Mouse (Mus musculus): Measurements from ENCODE around the gene Kcnip1. TPM values are rescaled to one million over a fixed set of nuclear protein-coding genes. Genes with fewer than 3 reads are reported as not detected.

Gene Kcnip1
- total and polyA plus RNA-seq, 3 experiments: 0.04 to 0.17 TPM; not detected in 1

GRCm38 (mm10) chr11:33745821-33746329 lies 247.1 kb downstream of the Kcnip1 start:
- Histone ChIP-seq H3K9ac (ENCODE audit: insufficient read depth, low read depth) (no peak overlapping the region), H3K4me2 (ENCODE audit: insufficient read depth, low read depth, poor library complexity, severe bottlenecking) (no peak overlapping the region), H3K4me1 (ENCODE audit: control insufficient read depth in 1 of 2, insufficient read depth in 2 of 2) (no peaks in the 10 kb centered on the region; a peak in 1 of 4 replicates), H3K79me2 (replicated peaks; ENCODE audit: control insufficient read depth, extremely low read depth, insufficient read depth, poor library complexity, severe bottlenecking) (no peaks in the 10 kb centered on the region), H3K9me3 (replicated peaks; ENCODE audit: low read length) (peaks cover 5% of the 10 kb centered on the region), H3K27me3 (replicated peaks) (peaks cover 68% of the 10 kb centered on the region), H3K27ac (ENCODE audit: insufficient read depth, low read depth) (no peak overlapping the region), H3K36me3 (replicated peaks in 1 of 2; ENCODE audit: control insufficient read depth in 1 of 2, insufficient read depth in 1 of 2, low read length in 1 of 2) (no peaks in the 10 kb centered on the region), H3K4me3 (replicated peaks in 1 of 3; ENCODE audit: low read depth in 2 of 3, low read length in 2 of 3, poor library complexity in 1 of 3) (no peak overlapping the region)
- DNase-seq (ENCODE audit: extremely low read depth): no peak
- TF ChIP-seq RCOR1 (conservative IDR thresholded peaks at IDR 0.05; ENCODE audit: low read depth, low read length) (no peak), ZKSCAN1 (IDR thresholded peaks at IDR 0.05; ENCODE audit: borderline replicate concordance, low read depth, low read length) (no peak), MAX (IDR thresholded peaks at IDR 0.05; ENCODE audit: low read length) (no peak), IRF4 (IDR thresholded peaks at IDR 0.05; ENCODE audit: low read depth, low read length) (no peak), UBTF (IDR thresholded peaks at IDR 0.05; ENCODE audit: low read depth, low read length) (no peak), NELFE (IDR thresholded peaks at IDR 0.05; ENCODE audit: low read depth, low read length) (no peak), USF1 (IDR thresholded peaks at IDR 0.05; ENCODE audit: low read depth, low read length) (no peak), PAX5 (IDR thresholded peaks at IDR 0.05; ENCODE audit: low read length) (no peak), EP300 (IDR thresholded peaks at IDR 0.05; ENCODE audit: low read length) (no peak), SIN3A (IDR thresholded peaks at IDR 0.05; ENCODE audit: low read length) (no peak), USF2 (conservative IDR thresholded peaks at IDR 0.05; ENCODE audit: low read depth, low read length) (no peak), JUN (IDR thresholded peaks at IDR 0.05; ENCODE audit: insufficient read depth, low read depth, low read length) (no peak), POLR2AphosphoS2 (IDR thresholded peaks at IDR 0.05; ENCODE audit: low read depth, low read length) (no peak), KAT2A (IDR thresholded peaks at IDR 0.05; ENCODE audit: insufficient replicate concordance, low read length) (no peak), CHD2 (IDR thresholded peaks at IDR 0.05; ENCODE audit: low read length) (no peak), MXI1 (IDR thresholded peaks at IDR 0.05; ENCODE audit: low read depth, low read length) (no peak), GABPA (IDR thresholded peaks at IDR 0.05; ENCODE audit: insufficient replicate concordance, low read depth, low read length) (no peak), TCF12 (IDR thresholded peaks at IDR 0.05; ENCODE audit: low read depth, low read length) (no peak), POLR2A (IDR thresholded peaks at IDR 0.05; ENCODE audit: low read depth, low read length) (no peak), HCFC1 (IDR thresholded peaks at IDR 0.05; ENCODE audit: low read depth, low read length) (no peak)
- in situ Hi-C loops (cut with MboI; ENCODE audit: low pct_ligation_motif_present, low pct_unique_long_range_greater_than_20kb, low sequenced_read_pairs): loop anchor here (25.0 kb wide), 1 partner anchor 341 kb away; the partner anchor contains the start of gene 4930469K13Rik
- dilution Hi-C loops (cut with MboI; ENCODE audit: extremely low pct_ligation_motif_present, extremely low pct_unique_long_range_greater_than_20kb, low sequenced_read_pairs): no loop called here

GRCm38 (mm10) chr11:33744429-33744828 lies 248.5 kb downstream of the Kcnip1 start:
- in situ Hi-C loops (cut with MboI; ENCODE audit: low pct_ligation_motif_present, low pct_unique_long_range_greater_than_20kb, low sequenced_read_pairs) (loop anchor here (25.0 kb wide), 1 partner anchor 343 kb away; the partner anchor contains the start of gene 4930469K13Rik), dilution Hi-C loops (cut with MboI; ENCODE audit: extremely low pct_ligation_motif_present, extremely low pct_unique_long_range_greater_than_20kb, low sequenced_read_pairs) (no loop called here)
- no peak overlapping the region for H3K9ac ChIP-seq (ENCODE audit: insufficient read depth, low read depth)
- H3K27ac ChIP-seq (ENCODE audit: insufficient read depth, low read depth): no peak overlapping the region
- no peaks in the 10 kb centered on the region for H3K79me2 ChIP-seq (replicated peaks; ENCODE audit: control insufficient read depth, extremely low read depth, insufficient read depth, poor library complexity, severe bottlenecking)
- no peak for TF ChIP-seq MEF2A (IDR thresholded peaks at IDR 0.05; ENCODE audit: borderline replicate concordance, low read depth, low read length)
- no peak for TF ChIP-seq SMC3 (IDR thresholded peaks at IDR 0.05; ENCODE audit: low read depth, low read length)
- TF ChIP-seq JUND (conservative IDR thresholded peaks at IDR 0.05; ENCODE audit: low read depth, low read length): no peak
- TF ChIP-seq USF1 (IDR thresholded peaks at IDR 0.05; ENCODE audit: low read depth, low read length): peak; percentile 51
- no peak for TF ChIP-seq ZC3H11A (IDR thresholded peaks at IDR 0.05; ENCODE audit: low read depth, low read length)
- no peak for TF ChIP-seq POLR2AphosphoS2 (IDR thresholded peaks at IDR 0.05; ENCODE audit: low read depth, low read length)
- no peak for TF ChIP-seq RAD21 (IDR thresholded peaks at IDR 0.05; ENCODE audit: low read depth, low read length)
- no peak for TF ChIP-seq E2F4 (IDR thresholded peaks at IDR 0.05; ENCODE audit: insufficient replicate concordance, low read depth, low read length)
- no peak for TF ChIP-seq MAX (IDR thresholded peaks at IDR 0.05; ENCODE audit: low read length)
- no peak for TF ChIP-seq ELF1 (IDR thresholded peaks at IDR 0.05; ENCODE audit: low read depth, low read length)
- TF ChIP-seq MAZ (IDR thresholded peaks at IDR 0.05; ENCODE audit: low read depth, low read length): no peak
- TF ChIP-seq RCOR1 (conservative IDR thresholded peaks at IDR 0.05; ENCODE audit: low read depth, low read length): no peak
- TF ChIP-seq NELFE (IDR thresholded peaks at IDR 0.05; ENCODE audit: low read depth, low read length): no peak
- no peak for TF ChIP-seq KAT2A (IDR thresholded peaks at IDR 0.05; ENCODE audit: insufficient replicate concordance, low read length)
- no peak for TF ChIP-seq ZNF384 (IDR thresholded peaks at IDR 0.05; ENCODE audit: low read depth, low read length)
- TF ChIP-seq ETS1 (conservative IDR thresholded peaks at IDR 0.05; ENCODE audit: low read depth, low read length): no peak
- TF ChIP-seq BHLHE40 (IDR thresholded peaks at IDR 0.05; ENCODE audit: low read depth, low read length): peak; percentile 51; the same call in 1 of the 2 replicates
- TF ChIP-seq USF2 (conservative IDR thresholded peaks at IDR 0.05; ENCODE audit: low read depth, low read length): peak; percentile 40; the same call in 1 of the 2 replicates
- no peak for TF ChIP-seq CHD2 (IDR thresholded peaks at IDR 0.05; ENCODE audit: low read length)
- TF ChIP-seq MAFK (IDR thresholded peaks at IDR 0.05; ENCODE audit: insufficient replicate concordance, low read length): no peak
- H3K4me1 ChIP-seq (ENCODE audit: control insufficient read depth in 1 of 2, insufficient read depth in 2 of 2): no peaks in the 10 kb centered on the region; a peak in 1 of 4 replicates
- no peak overlapping the region for H3K4me2 ChIP-seq (ENCODE audit: insufficient read depth, low read depth, poor library complexity, severe bottlenecking)
- DNase-seq (ENCODE audit: extremely low read depth): no peak
- H3K27me3 ChIP-seq (replicated peaks): peaks cover 79% of the 10 kb centered on the region
- H3K4me3 ChIP-seq (replicated peaks in 1 of 3; ENCODE audit: low read depth in 2 of 3, low read length in 2 of 3, poor library complexity in 1 of 3): no peak overlapping the region
- H3K9me3 ChIP-seq (replicated peaks; ENCODE audit: low read length): peaks cover 4% of the 10 kb centered on the region
- H3K36me3 ChIP-seq (replicated peaks in 1 of 2; ENCODE audit: control insufficient read depth in 1 of 2, insufficient read depth in 1 of 2, low read length in 1 of 2): no peaks in the 10 kb centered on the region
